Mouse (Mus musculus): ENCODE data around the gene Fam126a.

GRCm38 (mm10) chr5:24047821-24048220, 17.3 kb upstream of the Fam126a start:
- TF ChIP-seq CTCF (IDR thresholded peaks at IDR 0.05; ENCODE audit: control insufficient read depth, insufficient read depth, insufficient replicate concordance, low read depth, low read length) (no peak), POLR2A (IDR thresholded peaks at IDR 0.05; ENCODE audit: control insufficient read depth, low read depth, low read length) (no peak)

Data from testis, adult 2 months (tissue).